Mouse (Mus musculus) retina, postnatal 7 days (tissue): ENCODE data around the gene Pde4d.

Source experiments
- DNase-seq: peaks from one replicate; pipeline ENCODE4 v3.0.0-alpha.2; 2012; ENCODE audit warnings: low read depth, low spot score

The Pde4d gene

DNA sequence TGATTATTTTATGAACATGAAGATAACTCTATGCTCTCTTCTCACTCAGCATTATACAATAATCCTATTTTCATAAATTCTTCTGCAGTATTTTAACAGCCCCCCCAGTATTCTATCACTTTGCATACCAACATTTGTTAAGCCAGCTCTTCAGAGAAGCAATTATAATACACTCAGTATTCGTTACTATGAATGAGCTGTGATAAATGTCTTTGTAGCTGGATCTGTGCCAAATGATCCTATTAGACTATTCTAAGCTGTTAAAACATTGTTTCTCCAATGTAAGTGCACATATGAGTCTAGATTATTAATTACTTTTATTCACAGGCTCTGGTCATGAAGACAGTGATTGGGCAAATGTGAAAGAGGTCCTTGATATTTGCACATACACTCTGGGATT lies 575.0 kb downstream of the Pde4d start:
- no peak for DNase-seq

GRCm38 (mm10) chr13:109047126-109047525 lies 597.4 kb downstream of the Pde4d start:
- DNase-seq: no peak

DNA sequence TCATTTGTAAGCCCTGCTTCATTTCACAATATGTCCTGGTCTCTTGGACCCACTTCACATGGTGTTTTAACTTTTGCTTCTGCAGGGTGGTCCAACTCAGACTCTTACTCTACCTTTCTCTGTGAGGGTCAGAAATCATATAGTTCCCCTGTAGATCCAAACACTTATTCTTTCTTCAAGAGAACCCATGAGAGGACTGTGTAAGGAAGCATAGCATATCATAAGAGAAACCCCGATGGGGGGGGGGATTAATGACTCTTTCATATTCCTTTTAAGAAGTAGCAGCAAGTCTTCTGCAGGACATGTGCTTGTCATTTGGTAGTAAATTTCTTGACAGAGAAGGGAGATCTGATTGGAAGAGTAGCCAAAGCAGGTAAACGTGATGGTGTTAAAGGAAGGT lies 603.1 kb downstream of the Pde4d start:
- DNase-seq: no peak

GRCm38 (mm10) chr13:109053242-109054018 lies 603.7 kb downstream of the Pde4d start:
- DNase-seq: peak; percentile 11

GRCm38 (mm10) chr13:109058045-109058444 lies 608.3 kb downstream of the Pde4d start:
- DNase-seq: no peak

DNA sequence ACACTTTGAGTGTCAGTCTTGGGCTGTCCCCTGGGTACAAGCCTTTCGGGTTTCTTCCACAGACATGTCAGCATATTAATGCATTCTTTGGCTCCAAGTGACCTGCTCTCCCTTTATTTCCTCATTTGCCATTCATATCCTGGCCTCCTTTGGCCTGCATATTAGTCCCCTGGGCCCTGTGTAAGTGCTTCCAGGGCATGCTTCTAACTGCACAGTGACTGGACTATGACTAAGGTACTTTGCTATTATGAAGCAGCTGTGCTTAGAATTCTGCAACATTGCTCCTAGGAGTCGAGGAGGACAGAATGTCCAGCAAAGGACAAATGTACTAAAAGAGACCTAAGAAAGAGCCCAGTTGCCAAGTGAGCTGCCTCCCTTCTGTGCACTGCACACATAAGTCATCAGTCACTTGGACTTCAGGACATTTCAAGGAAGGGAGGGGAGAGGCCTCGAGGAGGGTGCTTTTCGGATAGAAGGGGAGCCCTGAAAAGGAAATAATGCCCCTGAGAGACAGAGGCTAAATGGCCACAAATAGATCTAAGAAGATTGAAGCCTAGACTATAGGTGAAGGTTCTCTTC lies 616.9 kb downstream of the Pde4d start:
- DNase-seq: no peak

- no peak for DNase-seq
Observed at GRCm38 (mm10) chr13:109068258-109069219, 618.8 kb downstream of the Pde4d start.

DNA sequence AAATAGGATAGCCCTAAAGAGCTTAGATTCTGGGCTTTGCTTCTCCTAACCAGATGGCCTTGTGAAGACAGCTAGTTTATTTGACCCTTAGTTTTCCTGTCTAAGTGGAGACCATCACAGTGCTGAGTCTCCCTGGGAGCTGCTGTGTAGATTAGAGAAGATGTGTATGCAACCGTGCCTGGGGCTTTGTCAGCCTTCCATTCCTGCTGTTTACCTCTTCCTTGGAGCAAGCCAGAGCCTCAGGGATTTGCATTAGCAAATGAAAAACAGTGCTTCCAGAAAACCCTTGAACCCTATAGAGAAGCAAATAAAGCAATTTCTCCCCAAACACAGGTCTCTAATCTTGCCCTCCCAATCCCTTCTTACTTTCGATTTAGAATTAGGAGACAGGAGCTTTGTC lies 623.6 kb downstream of the Pde4d start:
- no peak for DNase-seq

- DNase-seq: no peak
Observed at GRCm38 (mm10) chr13:109074078-109074477, 624.3 kb downstream of the Pde4d start.

GRCm38 (mm10) chr13:109092654-109093053 lies 642.9 kb downstream of the Pde4d start:
- DNase-seq: no peak

GRCm38 (mm10) chr13:109096654-109097053 lies 646.9 kb downstream of the Pde4d start:
- DNase-seq: no peak

- DNase-seq: no peak
Observed at GRCm38 (mm10) chr13:109116004-109116341, 666.2 kb downstream of the Pde4d start.

DNA sequence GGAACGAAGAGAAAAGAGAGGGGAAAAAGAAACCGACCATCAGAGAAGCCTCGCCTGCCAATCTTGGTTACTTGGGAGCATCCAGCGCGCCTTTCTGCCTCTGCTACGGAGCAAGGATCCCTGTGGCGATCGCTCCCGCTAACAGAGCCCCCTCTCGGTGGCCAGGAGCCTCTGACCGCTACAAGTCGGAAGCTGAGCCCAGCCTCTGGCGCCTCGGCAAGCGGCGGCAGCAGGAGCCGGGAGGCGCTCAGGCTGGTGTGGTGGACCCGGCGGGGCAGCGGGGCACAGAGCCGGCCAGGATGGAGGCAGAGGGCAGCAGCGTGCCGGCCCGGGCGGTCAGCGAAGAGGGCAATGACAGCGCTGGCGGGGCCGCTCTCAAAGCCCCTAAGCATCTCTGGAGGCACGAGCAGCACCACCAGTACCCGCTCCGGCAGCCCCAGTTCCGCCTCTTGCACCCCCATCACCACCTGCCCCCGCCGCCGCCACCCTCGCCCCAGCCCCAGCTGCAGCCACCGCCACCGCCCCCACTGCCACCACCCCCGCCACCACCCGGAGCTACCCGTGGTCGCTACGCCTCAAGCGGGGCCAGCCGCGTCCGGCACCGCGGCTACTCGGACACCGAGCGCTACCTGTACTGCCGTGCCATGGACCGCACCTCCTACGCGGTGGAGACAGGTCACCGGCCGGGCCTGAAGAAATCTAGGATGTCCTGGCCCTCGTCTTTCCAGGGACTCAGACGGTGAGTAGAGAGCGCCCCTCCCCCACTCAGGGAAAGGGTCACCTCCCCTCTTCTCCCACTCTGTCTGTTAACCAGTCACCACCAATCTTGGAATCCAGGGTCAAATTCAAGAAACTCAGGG lies 666.8 kb downstream of the Pde4d start:
- no peak for DNase-seq

DNA sequence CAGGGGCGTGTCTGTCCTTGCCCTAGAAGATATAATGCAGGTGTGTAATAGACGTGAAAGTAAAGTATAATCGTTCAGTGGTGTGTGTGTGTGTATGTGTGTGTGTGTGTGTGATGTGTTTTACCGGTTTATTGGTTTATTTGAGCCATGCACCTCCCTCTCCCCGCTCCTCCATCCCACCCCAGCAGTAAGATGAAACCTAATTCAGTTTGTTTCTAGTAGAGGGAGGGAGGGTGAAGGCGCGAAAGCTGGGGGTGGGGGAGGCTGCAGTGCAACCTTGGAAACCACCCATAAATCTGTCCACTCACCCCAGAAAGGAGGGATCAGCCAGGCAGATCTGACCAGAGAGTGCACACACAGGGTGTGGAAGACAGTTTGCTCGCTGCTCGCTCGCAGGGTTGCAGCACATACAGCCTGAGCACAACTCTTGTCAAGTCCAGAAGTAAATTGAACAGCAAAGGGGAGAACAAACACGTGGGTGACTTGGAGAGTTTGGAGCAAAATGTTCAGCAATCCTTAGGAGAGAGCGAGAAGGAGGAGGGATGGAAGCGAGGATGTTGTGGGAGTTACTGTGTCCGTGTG lies 667.6 kb downstream of the Pde4d start:
- no peak for DNase-seq

- DNase-seq: no peak
Observed at GRCm38 (mm10) chr13:109118296-109118800, 668.6 kb downstream of the Pde4d start.

GRCm38 (mm10) chr13:109121867-109122266 lies 672.1 kb downstream of the Pde4d start:
- DNase-seq: no peak

DNA sequence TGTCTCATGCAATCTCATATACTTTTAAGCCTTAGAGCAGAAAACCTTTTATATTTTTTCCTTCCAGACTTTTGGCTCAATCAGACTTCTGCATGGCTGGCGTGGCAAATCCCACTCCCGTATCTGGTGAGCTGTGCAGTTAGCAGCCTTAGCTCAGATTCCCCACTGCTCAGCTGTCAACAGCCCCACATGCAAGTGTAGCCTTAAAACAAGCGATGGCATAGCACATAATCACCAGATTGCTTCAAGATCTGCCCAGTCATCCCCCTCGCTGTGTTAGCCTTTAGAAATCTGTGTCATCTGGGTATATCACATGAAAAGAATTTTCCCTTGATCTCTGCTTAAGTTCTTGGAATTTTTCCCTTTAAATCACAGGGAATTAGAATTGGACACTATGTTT lies 686.7 kb downstream of the Pde4d start:
- DNase-seq: no peak

GRCm38 (mm10) chr13:109158703-109159102 lies 709.0 kb downstream of the Pde4d start:
- DNase-seq: no peak

DNA sequence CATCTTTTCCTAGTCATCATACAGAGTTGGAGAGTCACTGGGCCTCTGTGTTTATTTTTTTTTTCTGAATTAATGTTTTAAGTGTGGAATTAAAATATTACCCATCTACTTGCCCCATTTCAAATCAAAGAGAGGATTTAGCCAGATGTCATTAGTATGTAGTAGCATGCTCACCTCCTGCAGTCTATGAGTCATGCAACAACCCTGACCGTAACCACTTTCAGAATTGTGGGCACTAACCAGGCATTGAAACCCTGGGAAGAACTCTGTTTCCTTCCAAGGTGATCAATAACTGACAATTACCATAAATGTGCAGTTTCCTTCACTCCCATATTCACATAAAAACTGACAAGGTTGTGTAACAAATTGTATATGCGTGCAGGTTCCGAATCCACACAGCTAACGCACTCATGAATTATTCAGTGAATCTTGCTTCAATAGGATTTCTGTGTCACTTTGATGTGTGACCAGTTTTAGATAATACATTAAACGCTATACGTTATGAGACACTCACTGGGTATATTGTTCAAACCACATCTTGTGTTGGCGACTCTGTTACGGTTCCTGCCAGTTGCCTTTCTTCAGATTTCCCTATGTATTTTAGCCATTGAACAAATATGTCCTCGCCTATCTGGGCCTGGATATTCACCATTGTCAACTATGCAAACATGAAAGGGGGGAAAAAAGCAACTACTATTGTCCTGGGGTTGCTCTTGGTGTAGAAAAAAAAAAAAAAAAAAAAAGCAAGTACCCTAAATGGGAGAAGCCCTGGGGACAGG lies 719.0 kb downstream of the Pde4d start:
- DNase-seq: no peak

DNA sequence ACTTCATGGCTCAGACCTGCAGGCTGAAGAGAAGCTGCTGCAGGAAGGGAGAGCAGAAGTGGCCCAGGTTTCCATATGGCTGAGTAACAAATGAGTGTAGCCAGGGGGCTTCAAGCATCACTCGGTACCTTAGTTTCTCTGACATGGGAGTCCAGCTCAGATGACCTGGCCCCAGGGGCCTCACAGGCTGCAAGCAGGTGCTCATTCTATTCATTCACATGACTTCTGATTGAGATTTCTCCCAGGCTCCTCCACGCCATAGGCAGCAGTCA lies 719.5 kb downstream of the Pde4d start:
- DNase-seq: no peak
